In genomic region chr10:9462361-9462760, GRCm38 (mm10) we compare ENCODE assay signal across 17 mouse cellular contexts.
DNase-seq lines count a peak whose midpoint lies in the region; ATAC-seq and TF ChIP-seq lines count a peak whose summit lies in the region.
"Had no signal": no experiment of that assay in that cellular context is flagged by ENCODE, and none has a peak within 500 bp of the region (broad histone marks: within the 10 kb centered on the region; RNA-seq: fewer than 3 reads in every experiment).

No protein-coding gene starts in this region.

- no peaks in the 10 kb centered on the region for H3K36me3 ChIP-seq in liver, postnatal 0 days (replicated peaks; ENCODE audit: insufficient read depth, low read length)
- H3K36me3 ChIP-seq in hindbrain, embryonic 16.5 days (ENCODE audit: control insufficient read depth, insufficient read depth, low read length): no peaks in the 10 kb centered on the region

- ATAC-seq in liver, postnatal 0 days: no peak
- no peak for ATAC-seq in hindbrain, embryonic 16.5 days
- ATAC-seq: forebrain, embryonic 14.5 days; hindbrain, postnatal 0 days had no signal

- H3K27me3 ChIP-seq in liver, postnatal 0 days (ENCODE audit: insufficient read depth, low read length): no peaks in the 10 kb centered on the region
- H3K27me3 ChIP-seq in hindbrain, embryonic 16.5 days (replicated peaks; ENCODE audit: control insufficient read depth, insufficient read depth, low read length): no peaks in the 10 kb centered on the region

- no peaks in the 10 kb centered on the region for H3K9me3 ChIP-seq in liver, postnatal 0 days (ENCODE audit: low read length)
- no peaks in the 10 kb centered on the region for H3K9me3 ChIP-seq in hindbrain, embryonic 16.5 days (ENCODE audit: control insufficient read depth, low read length)

- no peaks in the 10 kb centered on the region for H3K4me1 ChIP-seq in liver, postnatal 0 days (ENCODE audit: insufficient read depth)
- H3K4me1 ChIP-seq in hindbrain, embryonic 16.5 days (ENCODE audit: control insufficient read depth, insufficient read depth, low read depth, low read length): no peaks in the 10 kb centered on the region

- no peak overlapping the region for H3K27ac ChIP-seq in left cerebral cortex, adult 2 months
- H3K27ac ChIP-seq in liver, postnatal 0 days (ENCODE audit: low read depth): no peak overlapping the region
- H3K27ac ChIP-seq in hindbrain, embryonic 16.5 days (ENCODE audit: low read depth, low read length): no peak overlapping the region
- H3K27ac ChIP-seq: hindbrain, postnatal 0 days had no signal

- intact Hi-C loops in left cerebral cortex, adult 2 months (cut with DNase I): loop anchor here (10.0 kb wide), 1 partner anchor 212 kb away; the partner anchor contains the start of gene Samd5

- H3K9ac ChIP-seq in liver, postnatal 0 days (replicated peaks): no peak overlapping the region
- H3K9ac ChIP-seq in hindbrain, embryonic 16.5 days (ENCODE audit: low read depth, low read length): no peak overlapping the region

- no peak overlapping the region for H3K4me3 ChIP-seq in left cerebral cortex, adult 2 months
- no peak overlapping the region for H3K4me3 ChIP-seq in liver, postnatal 0 days (ENCODE audit: low read depth, low read length)
- no peak overlapping the region for H3K4me3 ChIP-seq in hindbrain, embryonic 16.5 days (ENCODE audit: low read length)

- H3K4me2 ChIP-seq in liver, postnatal 0 days (ENCODE audit: low read depth, low read length): no peak overlapping the region
- no peak overlapping the region for H3K4me2 ChIP-seq in hindbrain, embryonic 16.5 days (ENCODE audit: low read length)
- H3K4me2 ChIP-seq: heart, embryonic 11.5 days had no signal

- no peak for TF ChIP-seq CTCF in left cerebral cortex, adult 2 months (IDR thresholded peaks at IDR 0.05)
- no peak for TF ChIP-seq CTCF in liver, postnatal 0 days (IDR thresholded peaks at IDR 0.05; ENCODE audit: low read depth)

- no peak for TF ChIP-seq EP300 in liver, postnatal 0 days (IDR thresholded peaks at IDR 0.05; ENCODE audit: low read depth)

- WGBS in liver, postnatal 0 days (ENCODE audit: insufficient replicate concordance): 76% methylated on average over 6 of the region's 6 CpGs
- WGBS in hindbrain, embryonic 16.5 days: 76% methylated on average over 6 of the region's 6 CpGs

- DNase-seq in frontal cortex, adult 2 months (ENCODE audit: extremely low spot score in 1 of 2, low spot score in 1 of 2): peak; percentile 54 to 72
- no peak for DNase-seq in frontal cortex, postnatal 25 days (ENCODE audit: low spot score in 2 of 2)
- DNase-seq in right cerebral cortex, adult 2 months (ENCODE audit: low spot score in 2 of 2): peak; percentile 59 to 60
- no peak for DNase-seq in right cerebral cortex, postnatal 4 days
- peak; percentile 19 to 22 for DNase-seq in left cerebral cortex, adult 2 months (ENCODE audit: extremely low spot score in 1 of 2, low spot score in 2 of 2)
- DNase-seq in telencephalon, adult 2 months (ENCODE audit: low read depth, low spot score): peak; percentile 67
- DNase-seq in liver, postnatal 0 days: no peak
- DNase-seq: cerebellum, adult 18-20 months; gastrocnemius, postnatal 25 days; heart, postnatal 36 days; kidney, adult 2 months; kidney, postnatal 36 days; thymus, adult 18-20 months had no signal

Comparison
In these comparisons a context has a peak if more than half of its experiments do, and no peak if none do; other contexts are left out.
1. DNase-seq: peak in frontal cortex, adult 2 months (2 of 2), right cerebral cortex, adult 2 months (2 of 2), left cerebral cortex, adult 2 months (2 of 2) and telencephalon, adult 2 months (single experiment); none in frontal cortex, postnatal 25 days (0 of 2), right cerebral cortex, postnatal 4 days (single experiment) and liver, postnatal 0 days (single experiment).